Mouse (Mus musculus) kidney, embryonic 15.5 days (tissue): ENCODE measurements around the gene Nckap5l. TPM values are rescaled to one million over a fixed set of nuclear protein-coding genes. Genes with fewer than 3 reads are reported as not detected.
A peak's percentile ranks its signal among the peaks of the same experiment; 100 is the strongest.
"Not testable (repeated sequence)": the region's sequence is repeated elsewhere in the genome, so short reads cannot be mapped to it uniquely, and the experiment has no call there.

Experiments used
- ATAC-seq: fragments of 200-750 bp; cut with Nextera tagmentation; replicated peaks from 2 replicates; pipeline ENCODE4 v1.8.0; 2017; ENCODE audit warnings: moderate TSS enrichment; ENCODE audit not compliant: low FRiP score
- H3K27ac ChIP-seq: fragments of 300-500 bp; sonication (generic); 2 replicates; pipeline ENCODE4 v1.5.1; 2015; ENCODE audit warnings: mild to moderate bottlenecking, inconsistent platforms
- H3K27me3 ChIP-seq: fragments of 300-500 bp; sonication (generic); 2 replicates; pipeline ENCODE4 v1.6.1; 2015; ENCODE audit warnings: inconsistent platforms
- H3K36me3 ChIP-seq: fragments of 300-500 bp; sonication (generic); 2 replicates; pipeline ENCODE4 v1.6.1; 2015; ENCODE audit warnings: inconsistent platforms
- H3K4me1 ChIP-seq: fragments of 300-500 bp; sonication (generic); 2 replicates; pipeline ENCODE4 v1.6.1; 2015; ENCODE audit warnings: inconsistent platforms
- H3K4me2 ChIP-seq: fragments of 300-500 bp; sonication (generic); 2 replicates; pipeline ENCODE4 v1.6.1; 2015; ENCODE audit warnings: moderate library complexity, mild to moderate bottlenecking, inconsistent platforms
- H3K4me3 ChIP-seq: fragments of 300-500 bp; sonication (generic); replicated peaks from 2 replicates; pipeline ENCODE4 v1.5.1; 2015; ENCODE audit warnings: mild to moderate bottlenecking, inconsistent platforms
- H3K9ac ChIP-seq: fragments of 300-500 bp; sonication (generic); 2 replicates; pipeline ENCODE4 v1.6.1; 2015; ENCODE audit warnings: mild to moderate bottlenecking, inconsistent platforms
- H3K9me3 ChIP-seq: fragments of 300-500 bp; sonication (generic); replicated peaks from 2 replicates; pipeline ENCODE4 v1.6.1; 2016; ENCODE audit warnings: inconsistent platforms
- WGBS: fragments of 180-500 bp; shearing (Covaris S2); methylation state at CpG from one replicate; pipeline ENCODE4 v1.1.7; 2015; ENCODE audit warnings: mixed read lengths; 5-methylcytosine and 5-hydroxymethylcytosine counted together
- polyA plus RNA-seq: library from polyadenylated mRNA; unstranded; fragments of >200 nt; fragmentation: Nextera tagmentation; extraction: Ambion mirVana; gene quantifications from 2 replicates; pipeline ENCODE4 v1.2.1, GENCODE M21; 2015

Gene Nckap5l
- polyA plus RNA-seq, 1 experiment from 2014 or later = 11.1 TPM

- Histone ChIP-seq H3K4me1 (peaks cover 47% of the 10 kb centered on the region), H3K27me3 (no peaks in the 10 kb centered on the region), H3K36me3 (peaks cover 10% of the 10 kb centered on the region; the same call in 1 of the 2 replicates), H3K4me3 (peak overlapping the region; percentile 90), H3K9ac (peak overlapping the region; percentile 69), H3K27ac (peak overlapping the region; percentile 95), H3K4me2 (peak overlapping the region; percentile 89), H3K9me3 (no peaks in the 10 kb centered on the region)
- WGBS = under 1% methylated on average over 41 of the region's 43 CpGs
- peak; percentile 78 for ATAC-seq
These were observed 464 bp downstream of the Nckap5l start for GRCm38 (mm10) chr15:99456963-99457605.

- Histone ChIP-seq H3K4me3 (peak overlapping the region; percentile 90), H3K27me3 (no peaks in the 10 kb centered on the region), H3K4me1 (peaks cover 51% of the 10 kb centered on the region), H3K4me2 (peak overlapping the region; percentile 89), H3K27ac (peak overlapping the region; percentile 95), H3K9me3 (no peaks in the 10 kb centered on the region), H3K9ac (peak overlapping the region; percentile 69), H3K36me3 (peaks cover 11% of the 10 kb centered on the region; the same call in 1 of the 2 replicates)
- no peak for ATAC-seq
- 17% methylated on average over 7 of the region's 7 CpGs for WGBS
These were observed 1.1 kb downstream of the Nckap5l start for GRCm38 (mm10) chr15:99456338-99456962.

GRCm38 (mm10) chr15:99455415-99455814 is 2.1 kb downstream of the Nckap5l start:
- H3K4me2 ChIP-seq = peak overlapping the region; percentile 89
- 78% methylated on average over 3 of the region's 3 CpGs for WGBS
- 0 out of 2 replicates have a peak overlapping the region, but pooled peaks have one; percentile 95 for H3K27ac ChIP-seq
- peak overlapping the region; percentile 15; the same call in 1 of the 2 replicates for H3K9ac ChIP-seq
- no peak for ATAC-seq
- H3K36me3 ChIP-seq = peaks cover 14% of the 10 kb centered on the region; the same call in 1 of the 2 replicates
- no peaks in the 10 kb centered on the region for H3K27me3 ChIP-seq
- no peak overlapping the region for H3K4me3 ChIP-seq
- no peaks in the 10 kb centered on the region for H3K9me3 ChIP-seq
- H3K4me1 ChIP-seq = peaks cover 58% of the 10 kb centered on the region

GRCm38 (mm10) chr15:99454585-99455279 is 2.8 kb downstream of the Nckap5l start:
- no peaks in the 10 kb centered on the region for H3K27me3 ChIP-seq
- 82% methylated on average over 7 of the region's 7 CpGs for WGBS
- no peak overlapping the region for H3K4me3 ChIP-seq
- no peak overlapping the region for H3K27ac ChIP-seq
- H3K36me3 ChIP-seq = peaks cover 14% of the 10 kb centered on the region; the same call in 1 of the 2 replicates
- H3K4me2 ChIP-seq = no peak overlapping the region
- H3K9me3 ChIP-seq = no peaks in the 10 kb centered on the region
- peak overlapping the region; percentile 15; the same call in 1 of the 2 replicates for H3K9ac ChIP-seq
- ATAC-seq = no peak
- H3K4me1 ChIP-seq = peaks cover 65% of the 10 kb centered on the region

- WGBS = 80% methylated on average over 11 of the region's 11 CpGs
- Histone ChIP-seq H3K9me3 (no peaks in the 10 kb centered on the region), H3K27me3 (no peaks in the 10 kb centered on the region), H3K4me2 (no peak overlapping the region), H3K9ac (no peak overlapping the region), H3K27ac (no peak overlapping the region), H3K4me3 (no peak overlapping the region), H3K36me3 (peaks cover 14% of the 10 kb centered on the region; the same call in 1 of the 2 replicates), H3K4me1 (peaks cover 73% of the 10 kb centered on the region)
- ATAC-seq = no peak
These were observed 4.2 kb downstream of the Nckap5l start for GRCm38 (mm10) chr15:99453153-99453900.

- peaks cover 53% of the 10 kb centered on the region for H3K4me1 ChIP-seq
- H3K27ac ChIP-seq = peak overlapping the region; percentile 71
- no peaks in the 10 kb centered on the region for H3K9me3 ChIP-seq
- no peak overlapping the region for H3K4me2 ChIP-seq
- H3K36me3 ChIP-seq = peaks cover 36% of the 10 kb centered on the region; the same call in 1 of the 2 replicates
- no peak overlapping the region for H3K4me3 ChIP-seq
- 0 out of 2 replicates have a peak overlapping the region, but pooled peaks have one; percentile 22 for H3K9ac ChIP-seq
- no peak for ATAC-seq
- no peaks in the 10 kb centered on the region for H3K27me3 ChIP-seq
- 62% methylated on average over 8 of the region's 8 CpGs for WGBS
These were observed 7.7 kb downstream of the Nckap5l start for GRCm38 (mm10) chr15:99449751-99450280.

- Histone ChIP-seq H3K36me3 (peaks cover 36% of the 10 kb centered on the region; the same call in 1 of the 2 replicates), H3K27me3 (no peaks in the 10 kb centered on the region), H3K9me3 (no peaks in the 10 kb centered on the region), H3K4me1 (peaks cover 50% of the 10 kb centered on the region), H3K27ac (peak overlapping the region; percentile 71), H3K4me3 (no peak overlapping the region), H3K9ac (0 out of 2 replicates have a peak overlapping the region, but pooled peaks have one; percentile 22), H3K4me2 (no peak overlapping the region)
- WGBS = 44% methylated on average over 9 of the region's 9 CpGs
- peak; percentile 68 for ATAC-seq
These were observed 8.3 kb downstream of the Nckap5l start for GRCm38 (mm10) chr15:99449131-99449750.

- H3K27ac ChIP-seq, H3K9me3 ChIP-seq, H3K9ac ChIP-seq, H3K27me3 ChIP-seq, H3K4me3 ChIP-seq, ATAC-seq, H3K4me2 ChIP-seq: not testable (repeated sequence)
- Histone ChIP-seq H3K4me1 (peaks cover 49% of the 10 kb centered on the region), H3K36me3 (peaks cover 27% of the 10 kb centered on the region; the same call in 1 of the 2 replicates)
- 92% methylated on average over 10 of the region's 10 CpGs for WGBS
These were observed 11.4 kb downstream of the Nckap5l start for GRCm38 (mm10) chr15:99446136-99446535.

GRCm38 (mm10) chr15:99445567-99445966 is 12.0 kb downstream of the Nckap5l start:
- H3K9ac ChIP-seq = no peak overlapping the region
- 59% methylated on average over 6 of the region's 6 CpGs for WGBS
- no peak for ATAC-seq
- no peak overlapping the region for H3K27ac ChIP-seq
- no peak overlapping the region for H3K4me3 ChIP-seq
- no peak overlapping the region for H3K4me2 ChIP-seq
- H3K27me3 ChIP-seq = no peaks in the 10 kb centered on the region
- peaks cover 52% of the 10 kb centered on the region for H3K4me1 ChIP-seq
- H3K9me3 ChIP-seq = no peaks in the 10 kb centered on the region
- H3K36me3 ChIP-seq = peaks cover 24% of the 10 kb centered on the region; the same call in 1 of the 2 replicates

- H3K36me3 ChIP-seq = peaks cover 30% of the 10 kb centered on the region; the same call in 1 of the 2 replicates
- 0 out of 2 replicates have a peak, but pooled peaks have one; percentile 27 for ATAC-seq
- WGBS = 16% methylated on average over 7 of the region's 7 CpGs
- H3K27me3 ChIP-seq = no peaks in the 10 kb centered on the region
- H3K27ac ChIP-seq = no peak overlapping the region
- no peak overlapping the region for H3K4me3 ChIP-seq
- peaks cover 54% of the 10 kb centered on the region for H3K4me1 ChIP-seq
- H3K9ac ChIP-seq = no peak overlapping the region
- H3K4me2 ChIP-seq = no peak overlapping the region
- no peaks in the 10 kb centered on the region for H3K9me3 ChIP-seq
These were observed 15.2 kb downstream of the Nckap5l start for GRCm38 (mm10) chr15:99442358-99442757.
